Mouse (Mus musculus): ENCODE results near the gene Rilp.
"Not testable (repeated sequence)": the region's sequence is repeated elsewhere in the genome, so short reads cannot be mapped to it uniquely, and the experiment has no call there.

Gene Rilp

GRCm38 (mm10) chr11:75552906-75553482, 43.1 kb downstream of the Rilp start:
- DNase-seq (ENCODE audit: extremely low read depth, low read depth), result no peak

GRCm38 (mm10) chr11:75556006-75556405, 46.1 kb downstream of the Rilp start:
- not testable (repeated sequence) for DNase-seq (ENCODE audit: extremely low read depth, low read depth)

- no peak for DNase-seq (ENCODE audit: extremely low read depth, low read depth)
Measured at GRCm38 (mm10) chr11:75557142-75557541, 47.2 kb downstream of the Rilp start.

- no peak for DNase-seq (ENCODE audit: extremely low read depth, low read depth)
Measured at GRCm38 (mm10) chr11:75558101-75558500, 48.2 kb downstream of the Rilp start.

- DNase-seq (ENCODE audit: extremely low read depth, low read depth), result no peak
Measured at GRCm38 (mm10) chr11:75559870-75560504, 50.1 kb downstream of the Rilp start.

- no peak for DNase-seq (ENCODE audit: extremely low read depth, low read depth)
Measured at GRCm38 (mm10) chr11:75560530-75561409, 50.9 kb downstream of the Rilp start.

- no peak for DNase-seq (ENCODE audit: extremely low read depth, low read depth)
Measured at GRCm38 (mm10) chr11:75561410-75561791, 51.5 kb downstream of the Rilp start.
